Mouse (Mus musculus): ENCODE data around the gene Sh3rf1. TPM values are rescaled to one million over a fixed set of nuclear protein-coding genes. Genes with fewer than 3 reads are reported as not detected.

The Sh3rf1 gene
- polyA plus RNA-seq, 1 experiment from 2014 or later: 16.0 TPM

- no peak overlapping the region for H3K27ac ChIP-seq
- H3K4me1 ChIP-seq: peaks cover 9% of the 10 kb centered on the region
- H3K4me2 ChIP-seq (replicated peaks): no peak overlapping the region
- no peaks in the 10 kb centered on the region for H3K9me3 ChIP-seq
- H3K36me3 ChIP-seq: peaks cover 15% of the 10 kb centered on the region; the same call in 1 of the 2 replicates
- H3K4me3 ChIP-seq: no peak overlapping the region
- no peak for ATAC-seq (ENCODE audit: insufficient number of reproducible peaks, insufficient read depth, low FRiP score, low TSS enrichment)
- H3K27me3 ChIP-seq: no peaks in the 10 kb centered on the region
- H3K9ac ChIP-seq: no peak overlapping the region
- WGBS: 74% methylated on average over 4 of the region's 4 CpGs
Measured at GRCm38 (mm10) chr8:61360362-61360761, 136.7 kb downstream of the Sh3rf1 start.

GRCm38 (mm10) chr8:61361476-61361875 lies 137.8 kb downstream of the Sh3rf1 start:
- Histone ChIP-seq H3K4me2 (replicated peaks) (no peak overlapping the region), H3K36me3 (peaks cover 16% of the 10 kb centered on the region), H3K4me3 (no peak overlapping the region), H3K27me3 (no peaks in the 10 kb centered on the region), H3K9me3 (no peaks in the 10 kb centered on the region), H3K4me1 (peaks cover 9% of the 10 kb centered on the region), H3K27ac (no peak overlapping the region), H3K9ac (no peak overlapping the region)
- no peak; the same call in 1 of the 2 replicates for ATAC-seq (ENCODE audit: insufficient number of reproducible peaks, insufficient read depth, low FRiP score, low TSS enrichment)
- 94% methylated on average over 11 of the region's 11 CpGs for WGBS

- no peak for ATAC-seq (ENCODE audit: insufficient number of reproducible peaks, insufficient read depth, low FRiP score, low TSS enrichment)
- no peak overlapping the region for H3K4me2 ChIP-seq (replicated peaks)
- peaks cover 9% of the 10 kb centered on the region for H3K4me1 ChIP-seq
- no peak overlapping the region for H3K4me3 ChIP-seq
- H3K9me3 ChIP-seq: no peaks in the 10 kb centered on the region
- H3K27me3 ChIP-seq: no peaks in the 10 kb centered on the region
- no peak overlapping the region for H3K27ac ChIP-seq
- H3K36me3 ChIP-seq: peaks cover 20% of the 10 kb centered on the region
- no peak overlapping the region for H3K9ac ChIP-seq
- WGBS: 78% methylated on average over 9 of the region's 9 CpGs
Measured at GRCm38 (mm10) chr8:61362301-61362913, 138.7 kb downstream of the Sh3rf1 start.

- no peak overlapping the region for H3K4me3 ChIP-seq
- WGBS: 95% methylated on average over 9 of the region's 9 CpGs
- H3K4me1 ChIP-seq: no peaks in the 10 kb centered on the region
- ATAC-seq (ENCODE audit: insufficient number of reproducible peaks, insufficient read depth, low FRiP score, low TSS enrichment): no peak
- H3K9ac ChIP-seq: no peak overlapping the region
- no peaks in the 10 kb centered on the region for H3K27me3 ChIP-seq
- no peak overlapping the region for H3K27ac ChIP-seq
- H3K36me3 ChIP-seq: peaks cover 26% of the 10 kb centered on the region
- no peaks in the 10 kb centered on the region for H3K9me3 ChIP-seq
- H3K4me2 ChIP-seq (replicated peaks): no peak overlapping the region
Measured at GRCm38 (mm10) chr8:61373303-61373702, 149.6 kb downstream of the Sh3rf1 start.

GRCm38 (mm10) chr8:61374059-61374755 lies 150.5 kb downstream of the Sh3rf1 start:
- Histone ChIP-seq H3K4me2 (replicated peaks) (no peak overlapping the region), H3K4me3 (no peak overlapping the region), H3K27ac (no peak overlapping the region), H3K36me3 (peaks cover 26% of the 10 kb centered on the region), H3K9ac (no peak overlapping the region), H3K27me3 (no peaks in the 10 kb centered on the region), H3K9me3 (no peaks in the 10 kb centered on the region), H3K4me1 (no peaks in the 10 kb centered on the region)
- 0 out of 2 replicates have a peak, but pooled peaks have one; percentile 35 for ATAC-seq (ENCODE audit: insufficient number of reproducible peaks, insufficient read depth, low FRiP score, low TSS enrichment)
- WGBS: 79% methylated on average over 16 of the region's 16 CpGs

- no peak overlapping the region for H3K4me3 ChIP-seq
- H3K4me2 ChIP-seq (replicated peaks): no peak overlapping the region
- H3K4me1 ChIP-seq: no peaks in the 10 kb centered on the region
- H3K9ac ChIP-seq: no peak overlapping the region
- no peak for ATAC-seq (ENCODE audit: insufficient number of reproducible peaks, insufficient read depth, low FRiP score, low TSS enrichment)
- no peaks in the 10 kb centered on the region for H3K27me3 ChIP-seq
- H3K27ac ChIP-seq: no peak overlapping the region
- H3K9me3 ChIP-seq: no peaks in the 10 kb centered on the region
- WGBS: 93% methylated on average over 7 of the region's 7 CpGs
- peaks cover 26% of the 10 kb centered on the region for H3K36me3 ChIP-seq
Measured at GRCm38 (mm10) chr8:61375205-61375604, 151.5 kb downstream of the Sh3rf1 start.

GRCm38 (mm10) chr8:61378847-61379698 lies 155.4 kb downstream of the Sh3rf1 start:
- Histone ChIP-seq H3K9ac (no peak overlapping the region), H3K4me3 (no peak overlapping the region), H3K27ac (no peak overlapping the region), H3K9me3 (no peaks in the 10 kb centered on the region), H3K4me1 (no peaks in the 10 kb centered on the region), H3K27me3 (no peaks in the 10 kb centered on the region), H3K36me3 (peaks cover 17% of the 10 kb centered on the region), H3K4me2 (replicated peaks) (no peak overlapping the region)
- 80% methylated on average over 11 of the region's 11 CpGs for WGBS
- ATAC-seq (ENCODE audit: insufficient number of reproducible peaks, insufficient read depth, low FRiP score, low TSS enrichment): no peak

GRCm38 (mm10) chr8:61384536-61384935 lies 160.9 kb downstream of the Sh3rf1 start:
- H3K27ac ChIP-seq: no peak overlapping the region

GRCm38 (mm10) chr8:61385502-61386191 lies 162.0 kb downstream of the Sh3rf1 start:
- Histone ChIP-seq H3K9me3 (no peaks in the 10 kb centered on the region), H3K27me3 (no peaks in the 10 kb centered on the region), H3K27ac (peak overlapping the region; percentile 31; the same call in 1 of the 2 replicates), H3K9ac (no peak overlapping the region), H3K4me2 (replicated peaks) (no peak overlapping the region), H3K4me3 (no peak overlapping the region), H3K4me1 (peaks cover 25% of the 10 kb centered on the region), H3K36me3 (peaks cover 23% of the 10 kb centered on the region)
- ATAC-seq (ENCODE audit: insufficient number of reproducible peaks, insufficient read depth, low FRiP score, low TSS enrichment): no peak
- 72% methylated on average over 11 of the region's 11 CpGs for WGBS

More at GRCm38 (mm10) chr8:61384536-61384935, 160.9 kb downstream of the Sh3rf1 start:
- no peaks in the 10 kb centered on the region for H3K9me3 ChIP-seq
- peaks cover 23% of the 10 kb centered on the region for H3K36me3 ChIP-seq
- no peak overlapping the region for H3K4me2 ChIP-seq (replicated peaks)
- no peaks in the 10 kb centered on the region for H3K27me3 ChIP-seq
- no peak overlapping the region for H3K4me3 ChIP-seq
- no peak for ATAC-seq (ENCODE audit: insufficient number of reproducible peaks, insufficient read depth, low FRiP score, low TSS enrichment)
- H3K4me1 ChIP-seq: peaks cover 25% of the 10 kb centered on the region
- H3K9ac ChIP-seq: no peak overlapping the region
- 73% methylated on average over 9 of the region's 9 CpGs for WGBS

GRCm38 (mm10) chr8:61386645-61387044 lies 163.0 kb downstream of the Sh3rf1 start:
- peak overlapping the region; percentile 58 for H3K27ac ChIP-seq
- H3K4me1 ChIP-seq: peaks cover 25% of the 10 kb centered on the region
- no peak overlapping the region for H3K4me2 ChIP-seq (replicated peaks)
- no peaks in the 10 kb centered on the region for H3K27me3 ChIP-seq
- peak; percentile 39; the same call in 1 of the 2 replicates for ATAC-seq (ENCODE audit: insufficient number of reproducible peaks, insufficient read depth, low FRiP score, low TSS enrichment)
- no peak overlapping the region for H3K4me3 ChIP-seq
- H3K36me3 ChIP-seq: peaks cover 20% of the 10 kb centered on the region
- no peaks in the 10 kb centered on the region for H3K9me3 ChIP-seq
- 11% methylated on average over 7 of the region's 7 CpGs for WGBS
- no peak overlapping the region for H3K9ac ChIP-seq

GRCm38 (mm10) chr8:61387501-61387963 lies 163.9 kb downstream of the Sh3rf1 start:
- H3K9ac ChIP-seq: no peak overlapping the region
- H3K27ac ChIP-seq: 0 out of 2 replicates have a peak overlapping the region, but pooled peaks have one; percentile 8
- no peak for ATAC-seq (ENCODE audit: insufficient number of reproducible peaks, insufficient read depth, low FRiP score, low TSS enrichment)
- 32% methylated on average over 6 of the region's 6 CpGs for WGBS
- peaks cover 25% of the 10 kb centered on the region for H3K4me1 ChIP-seq
- no peak overlapping the region for H3K4me3 ChIP-seq
- no peaks in the 10 kb centered on the region for H3K27me3 ChIP-seq
- peaks cover 20% of the 10 kb centered on the region for H3K36me3 ChIP-seq
- H3K9me3 ChIP-seq: no peaks in the 10 kb centered on the region
- no peak overlapping the region for H3K4me2 ChIP-seq (replicated peaks)

All from embryonic facial prominence, embryonic 12.5 days (tissue).